Mouse (Mus musculus): ENCODE results near the gene Ano6.

- TF ChIP-seq CTCF (IDR thresholded peaks at IDR 0.05; ENCODE audit: low read depth, low read length) (no peak), POLR2AphosphoS5 (IDR thresholded peaks at IDR 0.05; ENCODE audit: insufficient replicate concordance, low read depth, low read length) (no peak), TAL1 (conservative IDR thresholded peaks at IDR 0.05; ENCODE audit: low read depth, low read length) (no peak), GATA1 (IDR thresholded peaks at IDR 0.05; ENCODE audit: borderline replicate concordance, low read length) (no peak)
These were observed 115.5 kb downstream of the Ano6 start for GRCm38 (mm10) chr15:95906017-95906749.
